Mouse (Mus musculus): Measurements from ENCODE around the gene Ezh2.

DNA sequence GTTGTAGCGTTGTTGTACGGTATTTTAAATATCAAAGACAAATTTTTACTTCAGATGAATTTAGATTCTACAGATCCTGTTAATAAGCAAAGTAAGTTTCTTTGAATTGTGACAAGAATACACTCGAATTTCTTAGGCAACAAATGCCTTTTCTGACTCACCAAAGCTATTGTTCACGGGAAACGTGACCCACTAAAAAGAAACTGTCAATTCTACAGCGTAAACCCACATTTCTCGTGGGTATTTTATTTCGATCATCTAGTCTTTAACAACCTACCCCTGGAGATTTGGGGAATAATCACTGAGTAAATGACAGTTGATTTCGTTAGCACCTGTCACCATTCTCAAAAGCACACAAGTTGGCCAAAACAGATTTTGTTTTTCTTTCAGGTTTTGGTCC, 1.6 kb downstream of the Ezh2 start:
- TF ChIP-seq POLR2A (IDR thresholded peaks at IDR 0.05; ENCODE audit: borderline replicate concordance, control insufficient read depth, low read depth, low read length), result no peak
- TF ChIP-seq CTCF (IDR thresholded peaks at IDR 0.05; ENCODE audit: control insufficient read depth, insufficient read depth, low read length), result no peak

Data from bone marrow, adult 2 months (tissue).